Mouse (Mus musculus) intestine, embryonic 15.5 days (tissue): Measurements from ENCODE around the gene Chkb. TPM values are rescaled to one million over a fixed set of nuclear protein-coding genes. Genes with fewer than 3 reads are reported as not detected.
A peak's percentile ranks its signal among the peaks of the same experiment; 100 is the strongest.

Experiments used
- ATAC-seq: fragments of 200-750 bp; cut with Nextera tagmentation; 2 replicates; pipeline ENCODE4 v1.8.0; 2017; ENCODE audit warnings: moderate TSS enrichment, moderate library complexity
- H3K27ac ChIP-seq: fragments of 300-500 bp; sonication (generic); 2 replicates; pipeline ENCODE4 v1.5.1; 2015; ENCODE audit warnings: mild to moderate bottlenecking, inconsistent platforms
- H3K27me3 ChIP-seq: fragments of 300-500 bp; sonication (generic); replicated peaks from 2 replicates; pipeline ENCODE4 v1.6.1; 2015; ENCODE audit warnings: inconsistent platforms
- H3K36me3 ChIP-seq: fragments of 300-500 bp; sonication (generic); 2 replicates; pipeline ENCODE4 v1.6.1; 2015; ENCODE audit warnings: inconsistent platforms
- H3K4me1 ChIP-seq: fragments of 300-500 bp; sonication (generic); replicated peaks from 2 replicates; pipeline ENCODE4 v1.6.1; 2015; ENCODE audit warnings: inconsistent platforms
- H3K4me2 ChIP-seq: fragments of 300-500 bp; sonication (generic); replicated peaks from 2 replicates; pipeline ENCODE4 v1.6.1; 2015; ENCODE audit warnings: mild to moderate bottlenecking, inconsistent platforms
- H3K4me3 ChIP-seq: fragments of 300-500 bp; sonication (generic); replicated peaks from 2 replicates; pipeline ENCODE4 v1.5.1; 2015; ENCODE audit warnings: inconsistent platforms
- H3K9ac ChIP-seq: fragments of 300-500 bp; sonication (generic); 2 replicates; pipeline ENCODE4 v1.6.1; 2015; ENCODE audit warnings: inconsistent platforms
- H3K9me3 ChIP-seq: fragments of 300-500 bp; sonication (generic); 2 replicates; pipeline ENCODE4 v1.6.1; 2016; ENCODE audit warnings: inconsistent platforms
- WGBS: fragments of 180-500 bp; shearing (Covaris S2); methylation state at CpG from one replicate; pipeline ENCODE4 v1.1.7; 2015; 5-methylcytosine and 5-hydroxymethylcytosine counted together
- polyA plus RNA-seq: library from polyadenylated mRNA; unstranded; fragments of >200 nt; fragmentation: Nextera tagmentation; extraction: Ambion mirVana; gene quantifications from 2 replicates; pipeline ENCODE4 v1.2.1, GENCODE M21; 2015

Gene Chkb
- polyA plus RNA-seq, 1 experiment from 2014 or later: 52.6 TPM

DNA sequence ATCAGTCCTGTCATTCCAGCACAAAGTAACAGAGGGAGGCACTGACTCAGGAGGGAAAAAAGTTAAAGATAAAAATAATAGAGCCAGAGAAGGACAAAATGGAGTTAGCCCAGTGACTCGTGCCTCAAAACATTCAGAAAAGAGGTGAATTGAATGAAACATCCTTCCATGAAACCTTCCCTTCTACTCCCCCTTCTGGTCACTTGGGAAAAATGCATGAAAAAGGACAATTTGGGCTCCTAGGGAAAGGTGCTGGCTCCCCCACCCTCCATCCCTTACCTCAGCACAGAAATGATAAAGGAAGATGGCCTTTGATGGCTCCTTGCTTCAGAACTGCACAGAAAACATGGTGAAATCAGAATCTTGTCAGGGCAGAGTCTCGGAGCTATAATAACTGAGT lies 38.9 kb upstream of the Chkb start:
- H3K4me3 ChIP-seq: no peak overlapping the region
- 34% methylated on average over 2 of the region's 2 CpGs for WGBS
- H3K27me3 ChIP-seq: no peaks in the 10 kb centered on the region
- no peaks in the 10 kb centered on the region for H3K36me3 ChIP-seq
- no peak overlapping the region for H3K9ac ChIP-seq
- H3K4me1 ChIP-seq: no peaks in the 10 kb centered on the region
- no peak overlapping the region for H3K27ac ChIP-seq
- ATAC-seq: no peak
- no peaks in the 10 kb centered on the region for H3K9me3 ChIP-seq
- H3K4me2 ChIP-seq: no peak overlapping the region

DNA sequence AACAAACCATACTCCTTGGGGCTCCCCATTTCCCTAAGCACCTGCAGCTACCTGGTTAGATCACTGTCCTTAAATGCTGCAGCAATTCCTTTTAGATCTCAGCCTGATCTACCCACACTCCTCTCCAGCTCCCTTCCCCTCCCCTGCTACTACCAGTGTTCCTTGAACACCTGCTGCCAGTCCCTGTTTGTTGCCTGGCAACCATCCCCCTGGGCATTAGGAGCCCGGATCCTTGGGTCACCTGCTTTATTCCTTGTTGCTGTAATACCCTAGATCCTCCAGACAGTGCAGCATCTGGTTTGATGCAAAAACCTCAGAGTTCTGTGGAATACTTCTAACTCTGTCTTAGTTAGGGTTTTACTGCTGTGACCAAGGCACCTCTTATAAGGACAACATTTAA lies 35.3 kb upstream of the Chkb start:
- 12% methylated on average over 1 of the region's 1 CpGs for WGBS
- no peaks in the 10 kb centered on the region for H3K36me3 ChIP-seq
- H3K4me1 ChIP-seq: no peaks in the 10 kb centered on the region
- no peak overlapping the region for H3K4me3 ChIP-seq
- H3K9ac ChIP-seq: no peak overlapping the region
- H3K27ac ChIP-seq: no peak overlapping the region
- no peaks in the 10 kb centered on the region for H3K9me3 ChIP-seq
- no peak overlapping the region for H3K4me2 ChIP-seq
- no peaks in the 10 kb centered on the region for H3K27me3 ChIP-seq
- no peak for ATAC-seq

DNA sequence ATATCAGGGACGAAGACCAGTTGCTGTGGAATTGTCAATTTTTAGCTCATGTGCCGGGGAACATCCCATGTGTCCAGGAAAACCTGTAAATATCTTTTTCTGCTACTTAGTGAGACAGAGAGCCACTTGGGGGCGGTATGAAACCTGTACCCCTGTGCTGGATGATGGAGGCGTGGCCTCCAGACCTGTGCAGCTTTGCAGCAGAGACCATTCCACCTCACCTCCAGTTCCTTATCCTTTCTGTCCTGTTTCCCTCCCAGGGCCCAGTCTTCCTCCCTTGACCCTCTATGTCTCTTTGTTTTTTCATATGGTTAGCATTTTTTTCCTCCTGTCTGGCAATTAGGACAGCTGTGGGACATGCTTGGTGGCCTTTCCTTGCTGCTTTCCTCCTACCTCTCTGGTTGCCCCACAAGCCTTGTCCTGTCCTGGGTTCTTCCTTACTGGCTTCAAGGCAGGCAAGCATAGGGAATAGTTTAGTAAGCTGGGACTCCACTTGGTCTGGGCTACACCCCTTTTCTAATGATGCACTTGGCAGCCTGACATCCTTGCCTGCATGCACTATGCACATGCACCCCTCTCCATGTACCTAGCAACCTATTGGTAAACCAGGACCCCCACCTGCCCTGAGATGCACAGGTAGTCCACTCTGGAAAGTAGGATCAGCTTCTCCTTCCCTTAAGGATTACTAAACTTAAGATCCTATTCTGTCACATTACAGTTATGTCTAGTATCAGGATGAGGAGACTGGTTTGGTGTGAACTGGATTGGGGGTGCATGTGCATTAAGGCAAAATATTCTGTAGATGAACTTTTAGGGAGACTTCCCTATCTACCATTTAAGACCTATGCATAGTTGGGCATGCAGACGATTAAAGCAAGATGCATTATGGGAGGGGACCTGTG lies 33.9 kb upstream of the Chkb start:
- H3K9me3 ChIP-seq: no peaks in the 10 kb centered on the region
- no peak overlapping the region for H3K9ac ChIP-seq
- WGBS: 53% methylated on average over 5 of the region's 5 CpGs
- no peaks in the 10 kb centered on the region for H3K36me3 ChIP-seq
- no peak overlapping the region for H3K4me3 ChIP-seq
- no peak overlapping the region for H3K27ac ChIP-seq
- no peaks in the 10 kb centered on the region for H3K27me3 ChIP-seq
- H3K4me2 ChIP-seq: no peak overlapping the region
- H3K4me1 ChIP-seq: no peaks in the 10 kb centered on the region
- no peak for ATAC-seq

GRCm38 (mm10) chr15:89462176-89462575 lies 32.5 kb upstream of the Chkb start:
- Histone ChIP-seq H3K4me1 (no peaks in the 10 kb centered on the region), H3K27ac (no peak overlapping the region), H3K36me3 (no peaks in the 10 kb centered on the region), H3K4me2 (no peak overlapping the region), H3K9ac (no peak overlapping the region), H3K27me3 (no peaks in the 10 kb centered on the region), H3K4me3 (no peak overlapping the region), H3K9me3 (no peaks in the 10 kb centered on the region)
- 71% methylated on average over 7 of the region's 7 CpGs for WGBS
- ATAC-seq: no peak

DNA sequence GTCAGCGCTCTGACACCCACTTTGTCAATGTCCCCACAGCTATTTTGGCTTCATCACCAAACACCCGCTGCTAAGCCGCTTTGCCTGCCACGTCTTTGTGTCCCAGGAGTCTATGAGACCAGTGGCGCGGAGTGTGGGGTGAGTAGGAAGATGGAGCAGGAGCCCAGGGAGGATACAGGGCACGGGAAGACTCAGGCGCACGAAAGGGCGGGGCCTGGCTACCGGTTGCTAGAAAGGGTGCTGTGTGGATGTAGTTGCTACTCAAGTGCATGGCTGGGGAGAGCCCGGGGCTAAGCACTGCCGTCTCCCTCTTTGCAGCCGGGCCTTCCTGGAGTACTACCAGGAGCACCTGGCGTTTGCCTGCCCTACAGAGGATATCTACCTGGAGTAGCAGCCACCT lies 31.6 kb upstream of the Chkb start:
- no peak for ATAC-seq
- no peak overlapping the region for H3K4me3 ChIP-seq
- H3K27ac ChIP-seq: no peak overlapping the region
- H3K4me1 ChIP-seq: no peaks in the 10 kb centered on the region
- no peaks in the 10 kb centered on the region for H3K36me3 ChIP-seq
- WGBS: 73% methylated on average over 15 of the region's 15 CpGs
- no peak overlapping the region for H3K4me2 ChIP-seq
- H3K9ac ChIP-seq: no peak overlapping the region
- H3K9me3 ChIP-seq: no peaks in the 10 kb centered on the region
- no peaks in the 10 kb centered on the region for H3K27me3 ChIP-seq

GRCm38 (mm10) chr15:89460298-89460697 lies 30.6 kb upstream of the Chkb start:
- H3K36me3 ChIP-seq: no peaks in the 10 kb centered on the region
- ATAC-seq: no peak
- no peaks in the 10 kb centered on the region for H3K4me1 ChIP-seq
- no peak overlapping the region for H3K9ac ChIP-seq
- no peak overlapping the region for H3K27ac ChIP-seq
- no peak overlapping the region for H3K4me3 ChIP-seq
- peaks cover 2% of the 10 kb centered on the region for H3K27me3 ChIP-seq
- no peak overlapping the region for H3K4me2 ChIP-seq
- no peaks in the 10 kb centered on the region for H3K9me3 ChIP-seq
- 64% methylated on average over 10 of the region's 10 CpGs for WGBS

- Histone ChIP-seq H3K27ac (no peak overlapping the region), H3K4me2 (no peak overlapping the region), H3K4me3 (no peak overlapping the region), H3K9ac (no peak overlapping the region), H3K36me3 (no peaks in the 10 kb centered on the region), H3K4me1 (no peaks in the 10 kb centered on the region), H3K27me3 (peaks cover 7% of the 10 kb centered on the region), H3K9me3 (no peaks in the 10 kb centered on the region)
- ATAC-seq: no peak
- WGBS: 83% methylated on average over 7 of the region's 7 CpGs
Measured at GRCm38 (mm10) chr15:89459821-89460220, 30.1 kb upstream of the Chkb start.

DNA sequence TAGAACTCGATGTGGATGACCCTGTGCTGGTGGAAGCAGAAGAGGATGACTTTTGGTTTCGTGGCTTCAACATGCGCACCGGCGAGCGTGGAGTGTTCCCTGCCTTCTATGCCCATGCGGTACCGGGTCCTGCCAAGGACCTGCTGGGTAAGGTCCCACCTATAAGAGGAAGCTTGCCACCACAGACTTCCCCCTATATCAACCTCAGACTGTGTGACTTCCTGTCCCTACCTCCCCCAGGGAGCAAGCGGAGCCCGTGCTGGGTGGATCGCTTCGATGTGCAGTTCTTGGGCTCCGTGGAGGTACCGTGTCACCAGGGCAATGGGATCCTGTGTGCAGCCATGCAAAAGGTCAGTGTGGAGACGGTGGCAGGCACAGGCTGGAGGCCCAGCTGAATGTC lies 29.2 kb upstream of the Chkb start:
- H3K4me3 ChIP-seq: no peak overlapping the region
- no peak for ATAC-seq
- no peaks in the 10 kb centered on the region for H3K9me3 ChIP-seq
- no peak overlapping the region for H3K9ac ChIP-seq
- peaks cover 10% of the 10 kb centered on the region for H3K27me3 ChIP-seq
- 92% methylated on average over 15 of the region's 15 CpGs for WGBS
- no peak overlapping the region for H3K27ac ChIP-seq
- H3K36me3 ChIP-seq: no peaks in the 10 kb centered on the region
- H3K4me1 ChIP-seq: peaks cover 2% of the 10 kb centered on the region
- H3K4me2 ChIP-seq: no peak overlapping the region

DNA sequence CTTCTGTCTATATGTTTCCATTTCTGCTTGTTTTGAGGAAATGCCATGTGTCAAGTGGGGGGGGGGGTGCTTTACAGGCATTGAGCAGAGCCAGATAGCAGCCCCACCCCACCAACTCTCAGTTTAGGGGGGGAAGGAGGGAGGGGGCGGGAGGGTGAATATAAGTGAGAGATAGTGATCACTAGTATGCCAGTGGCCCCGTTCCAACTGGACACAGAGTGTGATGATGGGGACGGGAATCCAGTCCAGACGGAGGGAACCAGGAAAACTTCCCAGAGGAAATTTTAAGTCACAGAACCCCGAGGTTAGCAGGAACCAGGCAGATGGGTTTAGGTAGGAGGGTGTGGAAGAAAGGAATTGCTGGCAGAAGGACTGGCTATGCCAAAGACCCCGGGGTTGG lies 25.9 kb upstream of the Chkb start:
- Histone ChIP-seq H3K9me3 (no peaks in the 10 kb centered on the region), H3K36me3 (no peaks in the 10 kb centered on the region), H3K27ac (no peak overlapping the region), H3K4me3 (no peak overlapping the region), H3K4me1 (peaks cover 8% of the 10 kb centered on the region), H3K27me3 (peaks cover 19% of the 10 kb centered on the region), H3K4me2 (no peak overlapping the region), H3K9ac (no peak overlapping the region)
- no peak for ATAC-seq
- WGBS: 71% methylated on average over 6 of the region's 6 CpGs

DNA sequence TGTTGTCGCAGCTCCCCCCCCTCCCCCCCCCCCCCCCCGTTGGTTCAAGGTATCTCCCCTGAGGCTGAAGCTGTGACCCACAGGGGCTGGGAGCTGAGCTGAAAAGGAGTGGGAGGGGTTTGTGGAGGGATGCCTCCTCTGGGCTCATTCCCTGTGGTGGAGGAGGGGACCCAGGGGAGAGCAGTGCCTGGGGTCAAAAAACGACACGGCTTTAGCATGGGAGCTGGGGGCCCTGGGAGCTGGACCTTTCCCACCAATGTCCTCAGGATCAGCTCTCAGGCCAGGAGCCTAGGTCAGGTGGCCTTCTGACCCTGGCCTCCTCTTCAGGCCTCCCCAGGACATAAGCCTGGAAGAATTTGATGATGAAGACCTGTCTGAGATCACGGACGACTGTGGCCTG lies 25.1 kb upstream of the Chkb start:
- no peaks in the 10 kb centered on the region for H3K9me3 ChIP-seq
- no peak overlapping the region for H3K27ac ChIP-seq
- peaks cover 8% of the 10 kb centered on the region for H3K4me1 ChIP-seq
- no peak overlapping the region for H3K4me3 ChIP-seq
- no peak overlapping the region for H3K9ac ChIP-seq
- no peaks in the 10 kb centered on the region for H3K36me3 ChIP-seq
- WGBS: 32% methylated on average over 5 of the region's 6 CpGs
- peaks cover 19% of the 10 kb centered on the region for H3K27me3 ChIP-seq
- peak overlapping the region; percentile 78 for H3K4me2 ChIP-seq
- no peak for ATAC-seq

GRCm38 (mm10) chr15:89453865-89454478 lies 24.3 kb upstream of the Chkb start, which contains the start of gene Mapk8ip2:
Gene Mapk8ip2 (plus strand): TSS chr15:89453913.
- Histone ChIP-seq H3K9me3 (no peaks in the 10 kb centered on the region), H3K4me3 (peak within 1 kb of the TSS; percentile 43), H3K4me1 (peaks cover 8% of the 10 kb centered on the region), H3K9ac (no peak within 1 kb of the TSS), H3K27ac (no peak within 1 kb of the TSS; the same call in 1 of the 2 replicates), H3K4me2 (peak within 1 kb of the TSS; percentile 78), H3K27me3 (peaks cover 21% of the 10 kb centered on the region), H3K36me3 (no peaks in the 10 kb centered on the region)
- ATAC-seq: peak; percentile 73
- WGBS: under 1% methylated on average over 52 of the region's 53 CpGs

GRCm38 (mm10) chr15:89452906-89453864 lies 23.5 kb upstream of the Chkb start:
- 5% methylated on average over 24 of the region's 24 CpGs for WGBS
- Histone ChIP-seq H3K9me3 (no peaks in the 10 kb centered on the region), H3K4me3 (peak overlapping the region; percentile 43), H3K27ac (no peak overlapping the region; the same call in 1 of the 2 replicates), H3K4me2 (peak overlapping the region; percentile 78), H3K36me3 (no peaks in the 10 kb centered on the region), H3K4me1 (peaks cover 8% of the 10 kb centered on the region), H3K27me3 (peaks cover 21% of the 10 kb centered on the region), H3K9ac (no peak overlapping the region)
- peak; percentile 82 for ATAC-seq
